Mouse (Mus musculus) liver, embryonic 14.5 days (tissue): ENCODE data around the gene Zmiz1. TPM values are rescaled to one million over a fixed set of nuclear protein-coding genes. Genes with fewer than 3 reads are reported as not detected.

ENCODE experiments used
- ATAC-seq: fragments of 200-750 bp; cut with Nextera tagmentation; 2 replicates; pipeline ENCODE4 v1.8.0; 2017; ENCODE audit warnings: moderate number of reproducible peaks, mild to moderate bottlenecking, moderate library complexity; ENCODE audit not compliant: insufficient read depth
- DNase-seq, 3 experiments: peaks; one replicate each; pipeline ENCODE4 v3.0.0-alpha.2; 2012 to 2013; ENCODE audit warnings: low read depth in 3 of 3, low spot score in 3 of 3
- H3K27ac ChIP-seq: fragments of 300-500 bp; sonication (generic); 2 replicates; pipeline ENCODE4 v1.5.1; 2014; ENCODE audit warnings: moderate library complexity, mild to moderate bottlenecking, control low read depth, inconsistent platforms
- H3K27me3 ChIP-seq: fragments of 300-500 bp; sonication (generic); 2 replicates; pipeline ENCODE4 v1.6.1; 2014; ENCODE audit warnings: mild to moderate bottlenecking, low read length, moderate library complexity; ENCODE audit not compliant: control insufficient read depth, insufficient read depth
- H3K36me3 ChIP-seq: fragments of 300-500 bp; sonication (generic); replicated peaks from 2 replicates; pipeline ENCODE4 v1.6.1; 2014; ENCODE audit warnings: low read depth; ENCODE audit not compliant: control insufficient read depth, insufficient read depth
- H3K4me1 ChIP-seq, 2 experiments: fragments of 200-500 bp in 1 of 2; fragments of 300-500 bp in 1 of 2; sonication (generic) in 1 of 2; replicated peaks; 2 replicates each; pipeline ENCODE4 v1.6.1; 2012 to 2014; ENCODE audit warnings: antibody characterized with exemption in 1 of 2, inconsistent platforms in 1 of 2, low read length in 1 of 2; ENCODE audit not compliant: control insufficient read depth in 2 of 2, insufficient read depth in 2 of 2
- H3K4me2 ChIP-seq: fragments of 300-500 bp; sonication (generic); 2 replicates; pipeline ENCODE4 v1.6.1; 2014; ENCODE audit warnings: low read depth, mild to moderate bottlenecking, control low read depth, moderate library complexity
- H3K4me3 ChIP-seq, 2 experiments: fragments of 200-500 bp in 1 of 2; fragments of 300-500 bp in 1 of 2; sonication (generic) in 1 of 2; 2 replicates each; pipeline ENCODE4 v1.5.1; 2012 to 2014; ENCODE audit warnings: low read depth in 2 of 2, low read length in 2 of 2, mild to moderate bottlenecking in 2 of 2, control low read depth in 1 of 2, inconsistent platforms in 1 of 2, moderate library complexity in 1 of 2; ENCODE audit not compliant: insufficient read depth in 1 of 2
- H3K9ac ChIP-seq: fragments of 300-500 bp; sonication (generic); replicated peaks from 2 replicates; pipeline ENCODE4 v1.6.1; 2014; ENCODE audit warnings: mild to moderate bottlenecking, control low read depth, moderate library complexity
- H3K9me3 ChIP-seq: fragments of 300-500 bp; sonication (generic); 2 replicates; pipeline ENCODE4 v1.6.1; 2016; ENCODE audit warnings: low read length, mixed read lengths; ENCODE audit not compliant: control insufficient read depth
- CTCF ChIP-seq: IDR thresholded peaks from 2 replicates; pipeline ENCODE4 v1.5.1; 2016; ENCODE audit warnings: antibody characterized with exemption, low read depth, control low read depth
- EP300 ChIP-seq: IDR thresholded peaks from 2 replicates; pipeline ENCODE4 v1.6.1; 2016; ENCODE audit warnings: antibody characterized with exemption, low read depth
- WGBS: fragments of 180-500 bp; shearing (Covaris S2); extraction: QIAGEN DNeasy Blood & Tissue Kit; methylation state at CpG from one replicate; pipeline ENCODE4 v1.1.7; 2014; ENCODE audit not compliant: insufficient replicate concordance; 5-methylcytosine and 5-hydroxymethylcytosine counted together
- polyA plus RNA-seq, 2 experiments: library from polyadenylated mRNA; depleted of rRNA in 1 of 2; stranded (reverse) in 1 of 2; unstranded in 1 of 2; fragments of >200 nt; fragmentation: Nextera tagmentation in 1 of 2; extraction: Ambion mirVana in 1 of 2; gene quantifications; 2 replicates each; pipeline versions ENCODE4 v1.2.1 to v1.2.3; 2012 to 2014

Zmiz1 gene
- polyA plus RNA-seq, 2 experiments = 3.4 to 4.0 TPM

- Histone ChIP-seq H3K27ac (no peak overlapping the region), H3K9ac (no peak overlapping the region)
Observed at GRCm38 (mm10) chr14:25505201-25505671, 46.3 kb downstream of the Zmiz1 start.

DNA sequence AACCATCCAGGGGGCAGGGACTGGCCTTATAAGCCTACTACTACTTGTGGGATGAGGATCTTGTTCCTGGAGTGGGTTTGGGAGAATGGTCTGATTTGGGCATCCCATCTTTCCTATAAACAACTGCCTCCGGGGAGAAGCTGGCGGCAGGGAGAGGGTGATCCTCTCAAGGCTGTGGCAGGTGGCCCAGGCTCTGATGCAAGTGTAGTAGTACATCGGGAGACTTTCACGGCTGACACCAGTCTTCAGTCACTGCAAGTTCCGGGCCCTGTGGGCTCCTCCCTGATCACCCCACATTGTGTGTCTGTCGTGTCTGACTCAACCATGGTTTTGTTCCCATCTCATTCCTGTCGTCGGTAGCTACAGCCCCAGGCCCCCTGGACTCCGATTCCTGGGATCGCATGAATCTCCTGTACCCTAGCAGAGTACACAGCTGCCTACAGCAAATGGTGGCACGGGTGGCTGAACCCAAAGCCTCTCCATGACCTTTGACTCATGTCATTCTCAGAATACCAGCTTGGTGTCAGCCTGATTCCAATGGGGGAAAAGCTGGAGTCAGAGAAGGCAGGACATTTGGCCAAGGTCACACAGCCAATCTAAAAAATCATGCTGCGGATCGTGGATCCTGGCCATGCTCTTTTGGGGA, 49.2 kb downstream of the Zmiz1 start:
- no peak overlapping the region for H3K4me2 ChIP-seq
- H3K36me3 ChIP-seq = no peaks in the 10 kb centered on the region; the same call in 1 of the 2 replicates
- peaks cover 7 to 21% of the 10 kb centered on the region in 2 experiments for H3K4me1 ChIP-seq
- no peaks in the 10 kb centered on the region for H3K27me3 ChIP-seq
- no peak for TF ChIP-seq EP300
- TF ChIP-seq CTCF = no peak
- ATAC-seq (no peak), DNase-seq (no peak)
- H3K27ac ChIP-seq = no peak overlapping the region
- no peak overlapping the region for H3K4me3 ChIP-seq
- WGBS = 77% methylated on average over 13 of the region's 13 CpGs
- H3K9ac ChIP-seq = no peak overlapping the region
- H3K9me3 ChIP-seq = no peaks in the 10 kb centered on the region

More at GRCm38 (mm10) chr14:25505201-25505671, 46.3 kb downstream of the Zmiz1 start:
- DNase-seq = no peak
- ATAC-seq = no peak
- H3K27me3 ChIP-seq = no peaks in the 10 kb centered on the region
- no peak overlapping the region for H3K4me3 ChIP-seq
- no peaks in the 10 kb centered on the region; the same call in 1 of the 2 replicates for H3K36me3 ChIP-seq
- H3K9me3 ChIP-seq = no peaks in the 10 kb centered on the region
- H3K4me2 ChIP-seq = no peak overlapping the region
- 53% methylated on average over 6 of the region's 6 CpGs for WGBS
- TF ChIP-seq EP300 (no peak), CTCF (no peak)
- H3K4me1 ChIP-seq = peaks cover 9 to 26% of the 10 kb centered on the region in 2 experiments

- no peak overlapping the region for H3K27ac ChIP-seq
- 66% methylated on average over 5 of the region's 5 CpGs for WGBS
Observed at GRCm38 (mm10) chr14:25508757-25509139, 49.8 kb downstream of the Zmiz1 start.

DNA sequence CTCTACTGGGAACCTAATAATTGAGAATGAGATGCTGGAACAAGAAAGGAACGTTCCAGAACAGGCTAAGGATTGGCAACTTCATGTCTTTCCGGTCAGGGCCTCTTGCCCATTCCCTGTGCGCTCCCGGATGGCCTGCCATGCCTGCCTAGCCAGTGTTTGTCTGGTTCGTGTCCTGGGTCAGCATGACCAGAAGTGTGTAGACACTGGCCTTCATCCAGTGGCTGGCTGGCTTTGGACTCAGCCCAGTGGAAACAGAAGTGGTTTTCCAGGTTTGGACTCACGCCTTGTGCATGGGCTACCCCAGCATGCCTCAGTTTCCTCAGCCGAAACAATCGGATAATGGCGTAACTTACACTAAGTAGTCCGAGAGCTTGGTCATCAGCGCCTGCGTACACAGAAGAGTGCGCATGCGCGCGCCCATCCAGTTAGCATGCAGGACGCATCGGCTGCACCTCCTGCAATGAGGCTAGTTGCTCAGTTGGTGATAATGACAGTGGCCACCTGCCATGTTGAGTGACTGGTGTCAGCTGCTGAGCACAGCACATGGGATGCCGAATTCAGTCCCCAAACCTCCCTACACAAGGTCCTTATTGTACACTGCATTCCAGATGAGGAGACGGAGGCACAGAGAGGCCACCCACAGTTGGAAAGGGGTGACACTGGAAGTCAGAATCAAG, 50.6 kb downstream of the Zmiz1 start:
- no peak overlapping the region for H3K4me2 ChIP-seq
- WGBS = 83% methylated on average over 20 of the region's 20 CpGs
- H3K27ac ChIP-seq = no peak overlapping the region
- H3K9ac ChIP-seq = no peak overlapping the region
- ATAC-seq (no peak), DNase-seq (no peak)
- TF ChIP-seq CTCF (no peak), EP300 (no peak)
- H3K4me3 ChIP-seq = no peak overlapping the region
- H3K9me3 ChIP-seq = no peaks in the 10 kb centered on the region
- H3K27me3 ChIP-seq = no peaks in the 10 kb centered on the region
- no peaks in the 10 kb centered on the region; the same call in 1 of the 2 replicates for H3K36me3 ChIP-seq
- peaks cover 7 to 24% of the 10 kb centered on the region in 2 experiments for H3K4me1 ChIP-seq

More at GRCm38 (mm10) chr14:25508757-25509139, 49.8 kb downstream of the Zmiz1 start:
- TF ChIP-seq EP300 (no peak), CTCF (no peak)
- DNase-seq (no peak), ATAC-seq (no peak)
- H3K4me3 ChIP-seq = no peak overlapping the region
- H3K4me2 ChIP-seq = no peak overlapping the region
- no peaks in the 10 kb centered on the region; the same call in 1 of the 2 replicates for H3K36me3 ChIP-seq
- no peak overlapping the region for H3K9ac ChIP-seq
- H3K9me3 ChIP-seq = no peaks in the 10 kb centered on the region
- H3K4me1 ChIP-seq = peaks cover 7 to 24% of the 10 kb centered on the region in 2 experiments
- no peaks in the 10 kb centered on the region for H3K27me3 ChIP-seq

- no peak overlapping the region for H3K9ac ChIP-seq
- WGBS = 62% methylated on average over 3 of the region's 3 CpGs
- DNase-seq (no peak), ATAC-seq (no peak)
- H3K9me3 ChIP-seq = no peaks in the 10 kb centered on the region
- TF ChIP-seq EP300 (no peak), CTCF (no peak)
- H3K36me3 ChIP-seq = no peaks in the 10 kb centered on the region
- H3K27ac ChIP-seq = no peak overlapping the region
- peaks cover 7 to 20% of the 10 kb centered on the region in 2 experiments for H3K4me1 ChIP-seq
- no peaks in the 10 kb centered on the region for H3K27me3 ChIP-seq
- H3K4me3 ChIP-seq = no peak overlapping the region
- H3K4me2 ChIP-seq = no peak overlapping the region
Observed at GRCm38 (mm10) chr14:25510362-25510761, 51.4 kb downstream of the Zmiz1 start.
